Mouse (Mus musculus) neutrophil, adult 5-6 weeks (primary cell): ENCODE results near the gene Gldn. TPM values are rescaled to one million over a fixed set of nuclear protein-coding genes. Genes with fewer than 3 reads are reported as not detected.

ENCODE experiments used
- ATAC-seq: fragments of 151-379, 151-347 bp; 2 replicates; pipeline ENCODE4 v1.8.0; 2017; ENCODE audit warnings: mild to moderate bottlenecking, moderate TSS enrichment; ENCODE audit not compliant: insufficient number of reproducible peaks, poor library complexity, low FRiP score, severe bottlenecking; ENCODE audit errors: extremely low read depth
- total RNA-seq: library from RNA; stranded (forward); fragments of 200-1000 nt; gene quantifications from 2 replicates; pipeline ENCODE4 v1.2.3, GENCODE M21; 2017

Gene Gldn
- total RNA-seq: not detected in 2 replicates

DNA sequence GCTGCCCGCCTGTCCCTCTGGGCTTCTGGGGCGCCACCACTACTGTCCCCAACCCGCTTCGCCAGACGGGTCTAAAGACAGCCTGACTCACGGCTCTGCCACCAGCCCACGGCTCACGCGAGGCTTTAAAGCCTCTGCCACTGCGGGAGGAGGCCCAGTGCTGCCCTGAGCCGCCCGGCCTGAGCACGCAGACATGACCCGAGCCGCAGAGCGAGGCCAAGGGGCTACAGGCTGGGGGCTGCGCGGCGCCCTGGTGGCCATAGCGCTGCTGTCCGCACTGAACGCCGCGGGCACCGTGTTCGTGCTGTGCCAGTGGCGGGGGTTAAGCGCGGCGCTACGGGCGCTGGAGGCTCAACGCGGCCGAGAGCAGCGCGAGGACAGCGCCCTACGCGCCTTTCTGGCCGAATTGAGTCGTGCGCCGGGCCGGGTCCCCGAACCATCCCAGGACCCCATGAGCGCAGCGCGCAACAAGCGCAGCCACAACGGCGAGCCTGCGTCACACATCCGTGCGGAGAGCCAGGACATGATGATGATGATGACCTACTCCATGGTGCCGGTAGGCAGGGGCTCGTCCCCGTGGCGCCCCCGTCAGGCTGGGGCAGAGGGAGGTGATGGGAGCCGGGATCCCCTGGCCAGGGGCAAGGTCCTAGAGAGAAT lies at the start of gene Gldn:
TSS of gene Gldn (plus strand) at position 156 of the 657 bp plus-strand sequence.
- ATAC-seq: no peak

DNA sequence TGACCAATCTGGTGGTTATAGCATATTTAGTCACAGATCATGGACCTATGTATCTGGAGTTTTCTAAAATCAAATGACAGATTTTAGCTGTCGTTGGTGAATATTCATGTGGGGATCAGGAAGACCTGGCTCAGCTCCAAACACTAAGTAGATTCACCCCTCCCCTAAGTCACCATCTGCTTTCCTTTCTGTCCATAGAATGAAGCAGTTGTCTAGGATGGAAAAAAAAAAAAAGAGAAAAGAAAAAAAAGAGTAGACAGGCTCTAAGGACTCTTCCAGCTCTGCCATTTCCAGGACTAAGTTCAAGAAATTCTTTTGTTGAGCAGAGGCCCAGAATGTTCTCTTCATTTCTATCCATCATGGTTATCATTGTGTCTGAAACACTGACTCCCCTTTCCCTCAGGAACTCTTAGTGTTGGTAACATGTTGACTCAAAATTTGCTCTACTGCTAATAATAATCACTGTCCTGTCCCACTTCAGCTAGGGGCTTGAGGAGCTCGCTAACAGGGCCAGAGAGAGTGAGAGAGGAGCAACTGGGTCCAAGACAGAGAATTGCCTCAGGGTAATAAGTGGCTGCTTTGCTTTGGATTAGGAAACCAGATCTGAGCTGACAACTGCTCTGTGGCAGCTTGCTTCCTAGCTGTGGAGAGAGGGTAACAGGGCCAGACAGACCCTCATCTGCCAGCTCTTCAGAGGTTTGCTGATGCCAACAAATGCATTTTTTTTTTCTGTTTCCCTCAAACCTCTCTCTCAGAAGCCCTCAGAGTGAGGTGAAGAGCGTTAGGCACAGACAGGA lies 41.2 kb upstream of the Gldn start:
- no peak for ATAC-seq

DNA sequence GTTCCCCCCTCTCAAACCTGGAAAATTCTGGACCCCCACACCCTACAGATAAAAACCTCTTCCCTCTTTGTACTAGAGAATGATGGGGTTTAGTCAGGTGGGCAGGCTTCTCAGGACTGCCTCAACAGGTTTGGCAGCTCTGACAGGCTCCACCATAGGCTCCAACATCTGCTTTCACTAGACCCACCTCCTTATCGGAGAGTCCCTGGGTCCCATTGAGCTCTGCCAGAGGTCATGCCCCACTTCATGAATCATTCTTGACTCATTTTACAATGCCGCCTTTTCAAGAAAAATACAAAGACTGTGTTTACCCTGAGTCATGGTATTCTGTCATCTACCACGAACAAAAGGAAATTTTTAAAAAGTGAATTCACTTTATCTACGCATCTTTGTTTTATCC lies 21.5 kb upstream of the Gldn start:
- ATAC-seq: no peak

DNA sequence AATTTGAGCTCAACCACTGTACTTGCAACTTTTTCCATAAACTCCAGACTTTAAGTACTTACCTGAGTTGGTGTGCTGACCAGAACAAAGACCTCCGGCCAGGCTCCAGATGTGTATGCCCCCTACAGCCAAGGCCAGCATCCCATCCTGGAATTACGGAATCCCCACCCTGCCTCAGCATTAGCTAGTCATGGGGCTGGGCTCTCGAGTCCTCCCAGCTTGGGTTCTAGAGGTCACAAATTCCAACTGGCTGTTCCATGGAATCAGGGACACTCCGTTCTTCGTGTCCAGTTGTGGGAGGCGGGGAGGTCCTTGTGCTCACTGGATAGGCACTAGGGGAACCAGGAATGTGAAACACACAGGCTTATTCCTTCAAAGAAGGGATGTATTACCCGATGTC lies 18.3 kb upstream of the Gldn start, which contains the start of gene Cyp19a1:
TSS of gene Cyp19a1 (minus strand) at position 101 of the 400 bp plus-strand sequence.
- no peak for ATAC-seq

DNA sequence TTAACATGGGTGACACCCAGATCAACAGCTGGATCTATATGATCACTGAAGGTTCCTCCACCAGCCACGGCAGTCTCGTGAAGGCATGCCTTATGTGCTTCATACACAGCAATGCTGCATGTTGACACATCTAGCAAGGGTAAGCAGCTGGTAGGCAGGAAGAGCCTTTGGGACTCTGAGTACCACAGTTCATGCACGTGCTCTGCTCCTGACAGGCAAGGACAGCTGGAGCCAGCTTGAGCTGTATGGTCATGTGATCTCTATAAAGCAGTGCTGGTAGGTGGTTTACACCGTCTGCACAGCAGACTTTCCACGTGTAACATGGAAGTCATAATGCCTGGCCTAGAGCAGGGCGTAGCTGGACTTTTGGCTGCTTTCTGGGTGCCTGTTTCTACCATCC lies 16.3 kb upstream of the Gldn start:
- ATAC-seq: no peak

DNA sequence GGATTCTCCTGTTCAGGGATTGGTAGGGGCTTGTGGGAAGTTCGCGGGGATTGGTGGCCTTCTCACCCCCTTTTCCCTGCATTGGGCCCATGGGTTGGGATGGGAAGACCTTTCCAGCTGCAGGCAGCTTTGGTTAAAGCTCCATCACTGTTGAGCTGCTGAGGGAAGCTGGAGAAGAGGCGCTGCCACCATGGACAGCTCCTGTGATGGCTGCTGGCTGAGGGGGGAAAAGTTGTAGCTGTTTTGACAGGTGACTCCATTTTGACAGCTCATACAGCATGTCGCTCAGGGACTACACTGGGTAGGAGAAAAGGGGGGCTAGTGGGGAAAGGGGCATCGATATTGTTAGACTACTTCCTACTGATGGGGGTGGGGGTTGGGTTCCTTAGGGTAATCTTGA lies 15.4 kb upstream of the Gldn start:
- no peak for ATAC-seq

DNA sequence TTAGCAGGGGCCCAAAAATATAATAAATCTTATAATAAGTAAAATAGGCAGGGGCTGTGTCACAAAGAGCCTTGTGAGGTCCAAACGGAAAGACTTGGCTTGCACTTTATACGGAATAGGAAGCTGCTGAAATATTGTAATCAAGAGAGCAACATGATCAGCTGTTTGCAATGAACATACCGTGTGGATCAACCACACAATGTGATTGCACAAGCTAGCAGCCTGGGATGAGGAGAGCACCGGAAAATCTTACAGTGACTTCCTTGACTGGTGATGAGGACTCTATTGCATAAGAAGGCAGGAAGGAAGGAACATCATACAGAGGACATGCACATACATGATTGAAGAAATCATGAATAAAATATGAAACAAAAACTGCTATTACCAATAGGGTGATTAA lies 11.0 kb upstream of the Gldn start:
- no peak for ATAC-seq

DNA sequence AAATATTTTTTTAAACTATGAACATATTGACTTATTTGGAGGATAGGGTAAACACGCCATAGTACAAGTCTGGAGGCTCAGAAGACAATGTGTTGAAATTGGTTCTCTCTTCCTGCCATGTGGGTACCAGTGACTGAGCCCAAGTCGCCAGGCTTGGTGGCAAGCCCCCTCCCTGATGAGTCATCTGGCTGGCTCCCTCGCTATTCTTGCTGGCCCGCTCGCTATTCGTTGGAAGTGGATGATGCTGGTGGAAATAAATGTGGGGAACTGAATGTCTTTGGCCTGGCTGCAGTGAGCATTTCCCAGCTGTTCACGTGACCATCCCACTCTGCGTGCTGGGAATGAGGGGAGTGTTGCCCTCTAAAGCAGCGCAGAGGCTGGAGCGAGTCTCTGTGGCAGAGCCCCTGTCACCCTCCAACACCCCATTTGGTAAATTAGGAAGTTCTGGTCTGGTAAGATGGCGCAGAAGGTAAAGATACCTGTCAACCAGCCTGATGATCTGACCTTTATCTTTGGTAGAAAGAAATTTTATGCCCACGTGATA lies 7.2 kb upstream of the Gldn start:
- no peak for ATAC-seq

DNA sequence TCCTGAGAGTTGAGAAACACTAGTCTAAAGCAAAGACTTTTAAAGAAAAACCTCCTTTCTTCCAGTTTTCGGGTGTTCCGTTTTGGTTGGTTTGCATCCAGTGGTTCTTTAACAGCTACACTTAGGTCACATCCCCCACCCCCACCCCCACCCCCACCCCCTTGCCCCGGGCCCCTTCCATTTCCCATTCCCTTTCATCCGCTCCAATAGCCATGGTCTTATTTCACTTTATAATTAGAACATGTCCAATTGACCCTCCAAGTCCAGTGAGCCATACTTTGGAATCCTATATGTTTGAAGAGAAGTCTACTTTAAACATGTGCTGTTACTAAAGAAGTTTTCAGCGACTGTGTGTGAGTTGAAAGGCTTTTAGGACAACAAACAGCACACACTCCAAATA lies 1.5 kb downstream of the Gldn start:
- ATAC-seq: no peak

DNA sequence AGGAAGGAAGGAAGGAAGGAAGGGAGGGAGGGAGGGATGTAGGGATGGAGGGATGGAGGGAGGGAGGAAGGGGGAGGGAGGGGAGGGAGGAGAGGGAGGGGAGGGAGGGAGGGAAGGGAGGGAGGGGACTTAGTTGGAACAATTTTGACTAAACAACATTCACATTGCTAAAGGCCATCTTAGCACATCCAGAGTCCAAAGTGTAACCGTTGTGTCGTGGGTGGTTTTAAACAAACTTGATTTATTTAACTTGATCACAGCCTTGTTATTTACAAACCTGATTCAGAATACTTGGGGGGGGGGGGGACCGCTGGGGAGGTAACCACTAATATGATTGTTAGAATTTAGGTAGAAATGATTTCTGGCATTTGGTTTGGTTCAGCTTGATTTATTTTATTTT lies 13.1 kb downstream of the Gldn start:
- no peak for ATAC-seq

DNA sequence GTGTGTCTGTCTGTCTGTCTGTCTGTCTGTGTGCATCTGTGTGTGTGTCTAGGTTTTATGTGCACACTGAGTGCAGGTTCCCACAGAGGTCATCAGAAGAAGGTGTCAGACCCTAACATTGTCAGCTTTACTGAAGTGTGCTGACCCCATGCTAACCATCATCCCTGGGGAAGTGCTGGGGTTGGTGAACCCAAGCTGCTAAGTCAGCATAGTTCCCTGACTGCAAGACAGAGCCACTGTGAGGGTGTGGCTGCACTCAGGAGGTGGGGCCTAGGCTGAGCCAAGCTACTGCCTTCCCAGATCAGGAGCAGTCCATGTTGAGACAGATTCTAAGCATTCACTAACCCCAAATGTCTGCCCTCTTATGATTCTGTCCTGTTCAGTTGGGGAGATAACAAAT lies 13.5 kb downstream of the Gldn start:
- ATAC-seq: no peak

DNA sequence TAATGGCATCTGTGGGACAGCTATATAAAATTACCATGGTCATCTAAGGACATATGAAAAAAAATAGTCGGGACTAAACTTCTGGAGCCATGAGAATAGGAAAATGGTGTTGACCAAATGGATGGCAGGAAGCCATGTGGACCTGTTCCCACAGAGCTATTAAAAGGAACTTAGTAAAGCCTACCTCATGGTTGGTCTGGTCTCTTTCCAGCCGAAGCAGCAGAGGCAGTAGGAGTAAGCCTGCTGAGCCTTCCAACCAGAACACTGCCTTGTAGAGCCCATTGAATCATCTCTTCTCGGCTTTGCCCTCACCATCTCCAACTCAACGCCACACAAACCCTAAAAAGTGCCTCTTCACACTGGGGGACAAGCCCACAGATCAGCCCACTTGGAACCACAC lies 15.0 kb downstream of the Gldn start:
- ATAC-seq: no peak

DNA sequence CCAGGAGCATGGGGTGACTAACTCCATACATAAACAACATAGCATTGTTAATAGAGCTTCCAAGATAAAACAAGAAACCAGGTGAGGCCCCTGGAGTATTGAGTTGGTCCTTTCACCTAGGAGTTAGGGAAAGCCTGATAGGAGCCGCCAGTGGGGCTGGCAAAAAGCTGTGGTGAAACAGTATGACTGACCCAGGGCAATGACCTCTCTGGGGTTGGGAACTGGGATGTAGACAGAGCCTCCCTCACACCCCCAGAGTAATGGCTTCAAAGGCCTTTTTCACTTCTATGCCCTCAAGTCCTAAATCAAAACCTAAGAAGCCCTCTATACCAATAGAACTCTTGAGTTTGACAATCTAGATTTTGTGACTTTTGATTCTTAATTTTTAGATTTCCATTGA lies 21.9 kb downstream of the Gldn start:
- no peak for ATAC-seq

DNA sequence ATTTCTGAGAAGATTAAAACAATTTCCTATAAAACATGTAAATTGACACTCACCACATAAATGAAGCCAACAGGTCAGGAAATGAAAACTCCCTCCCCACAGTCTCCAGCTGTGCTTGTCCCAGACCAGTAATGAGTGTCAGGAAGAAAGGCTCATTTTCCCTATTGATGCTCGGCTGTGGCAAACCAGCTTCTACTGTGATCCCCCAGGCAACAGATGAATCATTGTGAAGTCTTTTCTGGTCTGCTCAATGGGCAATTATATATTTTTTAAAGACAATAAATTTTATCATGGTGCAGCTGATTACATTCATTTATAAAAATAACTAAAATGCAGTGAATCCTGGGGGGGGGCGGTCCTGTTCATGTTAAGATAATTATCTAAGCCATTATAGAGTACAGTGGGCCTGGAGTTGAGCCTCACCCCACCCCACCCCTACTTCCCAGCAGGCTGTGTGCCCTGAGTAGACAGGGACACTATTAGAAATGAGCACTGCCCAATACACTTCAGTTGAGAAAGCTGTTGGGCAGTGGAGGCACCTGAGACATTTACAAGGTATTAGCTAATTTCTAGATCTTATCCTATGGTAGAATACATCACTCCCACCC lies 22.6 kb downstream of the Gldn start:
- no peak for ATAC-seq

DNA sequence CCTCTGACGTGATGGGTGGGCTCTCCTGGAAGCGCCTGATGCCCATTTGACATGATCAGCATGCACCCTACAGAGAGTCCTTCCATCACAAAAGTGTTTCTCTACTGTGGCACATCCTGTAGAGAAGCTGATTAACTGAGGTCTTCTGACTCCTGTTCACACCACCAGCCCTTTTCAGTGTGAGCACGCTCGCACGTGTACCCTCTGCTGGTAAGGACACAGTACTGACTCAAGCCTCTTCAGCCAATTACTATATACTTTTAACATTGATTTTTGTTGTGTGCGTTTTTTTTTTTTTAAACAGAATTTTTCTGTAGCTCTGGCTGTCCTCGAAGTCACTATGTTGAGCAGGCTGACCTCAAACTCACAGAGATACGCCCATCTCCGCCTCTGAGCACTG lies 30.1 kb downstream of the Gldn start:
- ATAC-seq: no peak

DNA sequence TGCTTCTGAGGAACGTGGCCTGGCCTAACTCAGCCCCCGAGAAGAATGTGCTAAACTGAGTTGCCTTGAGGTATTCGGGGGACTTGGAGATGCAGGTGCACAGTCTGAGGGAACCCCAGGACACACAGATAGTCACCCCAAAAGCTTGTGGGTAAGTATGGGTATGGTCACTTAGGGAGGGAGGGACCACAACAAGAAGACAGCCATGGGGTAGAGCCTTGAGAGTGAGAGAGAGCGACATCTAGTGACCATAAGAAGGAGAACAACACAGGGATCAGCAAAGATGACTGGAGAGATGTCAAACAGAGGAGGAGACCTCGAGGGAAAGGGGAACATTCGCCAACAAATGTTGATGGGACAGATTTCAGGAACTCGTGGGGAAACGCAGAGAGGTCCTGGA lies 37.2 kb downstream of the Gldn start:
- no peak for ATAC-seq

DNA sequence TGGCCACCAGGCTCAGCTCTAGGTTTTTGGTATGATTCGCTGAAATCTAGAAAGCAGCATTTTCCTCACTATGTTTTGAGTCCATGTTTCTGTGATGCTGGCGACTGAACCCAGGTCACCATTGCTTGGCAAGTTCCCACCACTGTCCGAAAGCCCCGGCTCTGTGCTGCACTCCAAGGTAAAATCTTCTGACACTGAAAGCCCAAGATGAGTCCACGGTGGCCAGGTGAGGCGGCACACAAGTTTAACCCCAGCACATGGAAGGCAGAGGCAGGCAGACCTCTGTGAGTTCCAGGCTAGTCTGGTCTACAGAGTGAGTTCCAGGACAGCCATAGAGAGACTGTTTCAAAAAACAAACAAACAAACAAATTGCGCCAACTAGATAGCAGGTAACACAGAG lies 42.9 kb downstream of the Gldn start:
- ATAC-seq: no peak

DNA sequence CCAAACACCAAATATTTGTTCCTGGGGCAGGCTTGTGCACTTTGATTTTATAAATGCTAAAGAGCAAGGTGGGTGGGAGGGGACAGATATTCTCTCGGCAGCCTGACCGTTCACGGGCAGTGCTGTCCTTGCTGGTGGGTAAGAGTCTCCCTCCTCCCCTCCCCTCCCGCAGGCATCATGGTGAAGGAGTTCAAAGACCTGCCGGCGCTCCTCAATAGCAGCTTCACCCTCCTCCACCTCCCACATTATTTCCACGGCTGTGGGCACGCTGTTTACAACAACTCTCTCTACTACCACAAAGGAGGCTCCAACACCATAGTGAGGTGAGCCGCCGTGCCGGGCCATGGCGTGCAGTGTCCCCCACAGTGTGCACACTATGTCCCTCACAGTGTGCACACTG lies 49.3 kb downstream of the Gldn start:
- ATAC-seq: no peak

DNA sequence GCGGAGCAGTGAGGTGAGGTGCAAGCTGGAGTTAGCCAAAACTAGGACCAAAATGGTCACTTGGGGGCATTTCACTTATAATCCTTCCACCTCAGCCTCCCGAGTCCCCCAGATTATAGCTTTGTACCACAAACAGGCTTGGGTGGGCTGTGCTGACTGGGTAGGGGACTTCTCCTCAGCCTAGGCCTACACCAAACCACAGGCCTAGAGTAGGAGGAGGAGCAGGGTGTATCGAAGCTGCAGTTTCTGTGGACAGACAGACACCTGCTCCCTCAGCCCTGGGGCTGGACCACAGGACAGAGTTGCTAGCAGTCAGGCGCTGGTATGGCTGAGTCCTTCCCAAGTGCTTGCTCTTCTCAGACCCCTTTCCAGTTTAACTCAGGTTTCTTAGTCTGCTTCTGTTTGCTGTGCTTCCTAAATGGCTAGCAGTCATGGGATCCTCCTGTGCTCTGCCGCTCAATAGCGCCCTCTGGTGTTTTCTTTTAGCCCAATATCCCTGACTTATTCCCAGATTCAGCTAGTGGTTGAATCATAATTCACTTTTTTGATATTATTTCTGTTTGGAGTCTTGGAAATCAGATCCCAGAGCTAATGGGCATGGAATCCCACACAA lies 50.4 kb downstream of the Gldn start:
- no peak for ATAC-seq

DNA sequence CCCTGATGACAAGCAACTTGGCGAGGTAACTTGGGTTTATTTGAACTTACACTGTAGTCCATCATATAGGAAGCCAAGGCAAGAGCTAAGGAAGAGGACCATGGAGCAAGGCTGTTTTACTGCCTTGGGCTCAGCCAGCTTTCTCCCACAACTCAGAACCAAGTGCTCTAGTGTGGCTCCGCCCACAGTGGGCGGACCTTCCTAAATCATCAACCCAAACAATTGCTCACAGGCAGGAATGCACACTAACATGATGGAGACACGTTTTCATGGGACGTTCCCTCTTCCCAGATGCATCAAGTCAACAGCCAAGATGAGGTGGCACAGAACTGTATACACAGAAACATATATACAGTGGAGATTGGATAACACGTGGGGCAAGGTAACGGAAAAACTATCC lies 55.7 kb downstream of the Gldn start:
- ATAC-seq: no peak
